Mouse (Mus musculus) limb, embryonic 10.5 days (tissue): ENCODE data around the gene Nfe2. TPM values are rescaled to one million over a fixed set of nuclear protein-coding genes. Genes with fewer than 3 reads are reported as not detected.

Experiments used
- DNase-seq: peaks from one replicate; pipeline ENCODE4 v3.0.0-alpha.2; 2017; ENCODE audit warnings: low spot score
- H3K27ac ChIP-seq: fragments of 300-500 bp; sonication (generic); 2 replicates; pipeline ENCODE4 v1.5.1; 2016; ENCODE audit warnings: mild to moderate bottlenecking
- H3K27me3 ChIP-seq: fragments of 300-500 bp; sonication (generic); 2 replicates; pipeline ENCODE4 v1.6.1; 2016; ENCODE audit warnings: low read depth, mild to moderate bottlenecking; ENCODE audit not compliant: poor library complexity, severe bottlenecking
- H3K36me3 ChIP-seq: fragments of 300-500 bp; sonication (generic); 2 replicates; pipeline ENCODE4 v1.6.1; 2016; ENCODE audit warnings: mild to moderate bottlenecking, moderate library complexity
- H3K4me1 ChIP-seq: fragments of 300-500 bp; sonication (generic); 2 replicates; pipeline ENCODE4 v1.6.1; 2016
- H3K4me3 ChIP-seq: fragments of 300-500 bp; sonication (generic); 2 replicates; pipeline ENCODE4 v1.5.1; 2016; ENCODE audit warnings: mild to moderate bottlenecking, moderate library complexity
- H3K9me3 ChIP-seq: fragments of 300-500 bp; sonication (generic); replicated peaks from 2 replicates; pipeline ENCODE4 v1.6.1; 2016; ENCODE audit warnings: mild to moderate bottlenecking
- WGBS: fragments of 180-500 bp; shearing (Covaris S2); methylation state at CpG from one replicate; pipeline ENCODE4 v1.1.7; 2016; 5-methylcytosine and 5-hydroxymethylcytosine counted together
- microRNA counts: library from miRNA; unstranded; fragments of <30 nt; microRNA quantifications from one replicate; lab custom pipeline; 2017
- microRNA-seq: library from miRNA; unstranded; fragments of <30 nt; microRNA quantifications from one replicate; pipeline ENCODE4, GENCODE M21; 2017
- polyA plus RNA-seq: library from polyadenylated mRNA; unstranded; fragments of >200 nt; fragmentation: Nextera tagmentation; extraction: Ambion mirVana; gene quantifications from 2 replicates; pipeline ENCODE4 v1.2.1, GENCODE M21; 2016

Gene Nfe2
- polyA plus RNA-seq, 1 experiment from 2014 or later, result 6.1 TPM

DNA sequence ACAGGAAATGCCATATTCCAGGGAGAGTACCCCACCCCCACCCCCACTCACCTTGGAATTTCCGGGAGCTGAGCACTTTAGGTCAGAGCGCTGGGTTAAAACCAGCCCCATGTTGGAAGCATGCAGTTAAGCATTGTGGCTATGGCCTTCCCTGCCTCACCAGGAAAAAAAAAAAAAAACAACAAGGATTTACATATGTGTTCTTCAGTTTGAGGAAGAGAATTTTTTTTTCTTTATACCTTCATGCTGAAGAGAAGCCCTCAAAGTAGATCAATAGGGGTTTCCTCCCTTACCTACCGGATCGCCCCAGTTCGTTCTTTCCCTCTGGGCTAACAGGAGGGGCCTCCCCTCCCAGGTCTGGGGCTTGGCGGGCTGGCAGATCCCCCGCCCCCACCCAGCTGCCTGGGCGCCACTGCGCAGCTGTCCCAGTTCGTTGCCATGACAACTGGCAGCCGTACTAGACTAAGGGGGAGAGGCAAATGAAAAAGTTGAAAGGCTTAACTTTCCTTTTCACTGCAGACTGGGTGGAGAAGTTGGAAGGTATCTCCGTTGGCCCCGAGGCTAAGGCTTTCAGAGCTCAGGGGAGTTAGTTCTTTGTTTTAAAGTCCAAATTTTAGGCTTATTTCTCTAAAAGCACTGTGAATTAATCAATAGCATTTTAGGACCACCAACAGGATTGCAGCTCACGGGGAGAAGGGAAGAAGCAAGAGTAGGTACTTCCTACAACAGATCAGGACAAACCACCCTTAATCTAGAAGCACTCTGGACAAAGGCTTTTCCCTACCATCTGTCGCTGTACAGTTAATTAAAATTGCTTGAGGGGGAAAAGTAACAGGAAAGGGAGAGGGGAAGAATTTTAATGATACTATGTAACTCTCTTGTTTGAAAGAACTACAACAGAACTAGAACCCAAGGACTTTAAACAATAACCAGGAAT lies 43.0 kb downstream of the Nfe2 start:
- peak overlapping the region; percentile 51 for H3K4me3 ChIP-seq
- WGBS, result under 1% methylated on average over 15 of the region's 15 CpGs
- no peaks in the 10 kb centered on the region for H3K27me3 ChIP-seq
- DNase-seq, result peak; percentile 94
- peak overlapping the region; percentile 91 for H3K27ac ChIP-seq
- H3K36me3 ChIP-seq, result peaks cover 45% of the 10 kb centered on the region
- peaks cover 36% of the 10 kb centered on the region for H3K4me1 ChIP-seq
- no peaks in the 10 kb centered on the region for H3K9me3 ChIP-seq

DNA sequence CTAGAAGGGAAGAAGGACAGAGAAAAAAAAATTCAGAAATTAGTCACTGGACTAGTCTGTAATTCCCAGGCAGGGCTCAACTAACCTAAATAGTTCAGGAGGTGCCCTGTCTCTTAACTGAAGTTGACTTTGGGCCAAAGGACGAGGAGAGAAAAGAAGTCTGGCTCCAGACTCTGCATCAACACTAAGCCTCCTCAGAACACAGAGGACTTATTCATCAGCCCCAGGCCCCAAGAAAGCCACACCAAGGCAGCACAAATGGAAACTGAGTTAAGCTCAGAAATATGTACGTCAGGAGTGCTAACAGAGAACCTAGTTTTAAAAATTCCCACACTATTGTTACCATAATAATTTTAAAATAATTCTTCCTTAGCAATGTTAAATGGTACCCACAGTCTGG lies 44.1 kb downstream of the Nfe2 start:
- H3K27me3 ChIP-seq, result no peaks in the 10 kb centered on the region
- peaks cover 36% of the 10 kb centered on the region for H3K4me1 ChIP-seq
- H3K4me3 ChIP-seq, result peak overlapping the region; percentile 51
- peaks cover 46% of the 10 kb centered on the region for H3K36me3 ChIP-seq
- H3K27ac ChIP-seq, result peak overlapping the region; percentile 91
- WGBS, result 35% methylated on average over 2 of the region's 2 CpGs
- no peak for DNase-seq
- H3K9me3 ChIP-seq, result no peaks in the 10 kb centered on the region

DNA sequence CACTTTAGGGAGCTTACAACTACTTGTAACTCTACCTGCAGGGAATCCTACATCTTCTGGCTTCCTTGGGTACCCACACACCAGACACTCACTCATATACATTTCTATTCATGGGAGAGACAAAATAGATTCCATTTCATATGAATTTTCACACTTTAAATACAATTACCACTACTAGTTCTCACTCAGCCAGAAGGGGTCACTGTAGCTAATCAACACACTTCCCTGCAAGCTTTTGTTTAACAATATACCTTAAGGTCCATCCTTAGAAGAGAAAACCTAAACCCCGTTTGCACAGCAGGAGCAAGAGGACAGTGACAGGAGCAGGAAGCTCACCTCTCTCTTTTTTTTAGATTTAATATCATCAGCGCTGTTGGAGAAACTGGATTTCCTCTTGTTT lies 53.0 kb downstream of the Nfe2 start:
- peaks cover 100% of the 10 kb centered on the region for H3K36me3 ChIP-seq
- 74% methylated on average over 2 of the region's 2 CpGs for WGBS
- H3K27me3 ChIP-seq, result no peaks in the 10 kb centered on the region
- no peak for DNase-seq
- H3K4me1 ChIP-seq, result no peaks in the 10 kb centered on the region
- no peaks in the 10 kb centered on the region for H3K9me3 ChIP-seq
- no peak overlapping the region for H3K27ac ChIP-seq
- H3K4me3 ChIP-seq, result no peak overlapping the region

DNA sequence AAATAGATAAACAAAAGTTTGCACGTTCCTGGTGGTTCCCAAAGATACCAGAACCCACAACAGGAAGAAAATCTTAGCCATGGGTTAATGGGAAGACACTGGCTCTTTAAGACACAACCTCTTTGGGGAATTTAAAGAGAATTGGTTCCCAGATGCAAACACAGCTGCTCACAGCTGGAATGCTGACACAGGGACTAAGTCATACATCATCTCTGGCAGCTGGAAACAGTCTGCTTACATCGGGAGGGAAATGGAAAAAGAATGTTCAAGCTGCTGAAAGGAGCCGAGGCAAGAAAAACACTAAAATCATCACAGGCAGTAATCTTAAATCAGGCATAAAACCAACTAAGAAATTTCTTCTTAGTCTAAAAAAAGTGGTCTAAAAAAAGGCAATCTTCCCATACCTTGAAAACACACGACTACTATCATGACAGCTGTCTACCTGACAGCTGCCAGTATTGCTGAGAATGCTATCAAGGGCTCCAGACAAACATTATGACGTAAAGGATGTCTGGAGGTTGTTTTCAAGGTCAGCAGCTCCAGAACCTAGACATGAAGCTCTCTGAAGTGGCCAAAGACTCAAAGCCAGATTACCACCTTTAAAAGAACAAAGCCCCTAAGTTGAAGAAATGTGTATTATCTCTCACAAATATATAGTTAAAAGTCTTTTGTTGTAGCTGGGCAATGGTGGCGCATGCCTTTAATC lies 56.0 kb downstream of the Nfe2 start:
- H3K4me3 ChIP-seq, result no peak overlapping the region
- H3K36me3 ChIP-seq, result peaks cover 100% of the 10 kb centered on the region
- WGBS, result 72% methylated on average over 6 of the region's 6 CpGs
- no peak for DNase-seq
- no peaks in the 10 kb centered on the region for H3K27me3 ChIP-seq
- no peaks in the 10 kb centered on the region for H3K4me1 ChIP-seq
- no peaks in the 10 kb centered on the region for H3K9me3 ChIP-seq
- H3K27ac ChIP-seq, result no peak overlapping the region

MicroRNAs within 50 kb of the gene (microRNA counts, 519-probe panel; counts per million panel counts)
- microRNA mmu-miR-148b (lab: Ali Mortazavi, UCI), result 5,319 counts per million, percentile 89 among the panel's probes with 10 or more counts

Small RNAs within 50 kb of the gene (microRNA-seq; reads per million reads assigned to microRNA genes)
- gene Mir148b, result 176 reads per million, percentile 57 among the genes with 10 or more reads in this experiment

Other genes with a start within 250 kb of the Nfe2 start
- gene Hoxc4, start 239.5 kb downstream of the Nfe2 start, polyA plus RNA-seq, result 9.1 and 9.8 TPM in 2 replicates
- gene Smug1, start 91.3 kb downstream of the Nfe2 start, polyA plus RNA-seq, result 16.2 and 16.8 TPM in 2 replicates
- 191 and 215 TPM in 2 replicates for gene Cbx5, start 18.6 kb downstream of the Nfe2 start, polyA plus RNA-seq
- gene Hnrnpa1, start 18.0 kb downstream of the Nfe2 start, polyA plus RNA-seq, result 1,775 and 1,966 TPM in 2 replicates
- gene Copz1, start 14.3 kb upstream of the Nfe2 start, polyA plus RNA-seq, result 305 and 309 TPM in 2 replicates
- gene Gpr84, start 52.2 kb upstream of the Nfe2 start, polyA plus RNA-seq, result 0.28 and 0.30 TPM in 2 replicates
- 22.1 and 22.8 TPM in 2 replicates for gene Zfp385a, start 81.7 kb upstream of the Nfe2 start, polyA plus RNA-seq
- 33.5 and 36.6 TPM in 2 replicates for gene Itga5, start 108.4 kb upstream of the Nfe2 start, polyA plus RNA-seq
- not detected in 2 replicates for gene Gtsf1, start 172.1 kb upstream of the Nfe2 start, polyA plus RNA-seq
- gene Gtsf2, start 190.1 kb upstream of the Nfe2 start, polyA plus RNA-seq, result not detected in 2 replicates
- gene Nckap1l, start 195.4 kb upstream of the Nfe2 start, polyA plus RNA-seq, result 1.1 and 1.4 TPM in 2 replicates
- 2.0 and 2.9 TPM in 2 replicates for gene Pde1b, start 244.6 kb upstream of the Nfe2 start, polyA plus RNA-seq